Comparison of ENCODE assay signal across 32 mouse cellular contexts in the genomic region with DNA sequence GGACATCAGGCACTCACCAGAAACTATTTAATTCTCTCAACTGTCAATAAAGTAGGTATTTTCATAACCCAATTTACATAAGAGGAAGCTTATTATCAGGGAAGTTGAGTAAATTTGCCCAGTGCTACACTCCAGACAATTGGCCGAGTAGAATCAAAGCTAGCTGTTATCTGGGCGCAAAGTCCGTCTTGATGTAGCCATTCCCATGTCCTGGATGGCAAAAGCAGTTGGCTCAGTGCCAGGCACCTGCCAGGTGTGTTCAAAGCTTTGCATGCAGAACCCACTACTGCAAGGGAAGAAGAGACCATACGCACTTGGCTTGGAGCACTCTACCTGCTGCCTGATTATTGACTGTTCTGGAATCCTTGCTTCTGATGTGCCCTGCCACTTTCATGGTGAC. TPM values are rescaled to one million over a fixed set of nuclear protein-coding genes. Genes with fewer than 3 reads are reported as not detected.
DNase-seq lines count a peak whose midpoint lies in the region; ATAC-seq and TF ChIP-seq lines count a peak whose summit lies in the region.
"Had no signal": no experiment of that assay in that cellular context is flagged by ENCODE, and none has a peak within 500 bp of the region (broad histone marks: within the 10 kb centered on the region; RNA-seq: fewer than 3 reads in every experiment).

No protein-coding gene starts in this region.

- no peaks in the 10 kb centered on the region for H3K79me2 ChIP-seq in liver, adult 2 months (ENCODE audit: control insufficient read depth, insufficient read depth, low read length)

- H3K9me3 ChIP-seq in liver, embryonic 11.5 days (ENCODE audit: control insufficient read depth, low read length): no peaks in the 10 kb centered on the region
- no peaks in the 10 kb centered on the region for H3K9me3 ChIP-seq in intestine, embryonic 16.5 days (ENCODE audit: control insufficient read depth, low read length)
- no peaks in the 10 kb centered on the region for H3K9me3 ChIP-seq in liver, postnatal 0 days (ENCODE audit: low read length)
- H3K9me3 ChIP-seq in stomach, postnatal 0 days (ENCODE audit: control insufficient read depth, low read length): no peaks in the 10 kb centered on the region
- H3K9me3 ChIP-seq in hindbrain, embryonic 14.5 days (ENCODE audit: control insufficient read depth, low read length): no peaks in the 10 kb centered on the region
- H3K9me3 ChIP-seq in kidney, embryonic 15.5 days (replicated peaks): no peaks in the 10 kb centered on the region
- H3K9me3 ChIP-seq: embryonic facial prominence, embryonic 13.5 days; forebrain, embryonic 10.5 days; forebrain, embryonic 15.5 days; hindbrain, embryonic 10.5 days; limb, embryonic 12.5 days; megakaryocyte, embryonic 14.5 days; midbrain, embryonic 12.5 days; neural tube, embryonic 12.5 days had no signal

- no peak for TF ChIP-seq EP300 in liver, postnatal 0 days (IDR thresholded peaks at IDR 0.05; ENCODE audit: low read depth)
- no peak for TF ChIP-seq EP300 in stomach, postnatal 0 days (optimal IDR thresholded peaks at IDR 0.05)

- 24% methylated on average over 4 of the region's 4 CpGs for WGBS in liver, adult 2 months
- 76% methylated on average over 4 of the region's 4 CpGs for WGBS in liver, embryonic 11.5 days
- 61% methylated on average over 4 of the region's 4 CpGs for WGBS in intestine, embryonic 16.5 days
- 66% methylated on average over 4 of the region's 4 CpGs for WGBS in liver, postnatal 0 days (ENCODE audit: insufficient replicate concordance)
- 62% methylated on average over 4 of the region's 4 CpGs for WGBS in stomach, postnatal 0 days
- WGBS in hindbrain, embryonic 14.5 days: 88% methylated on average over 4 of the region's 4 CpGs
- WGBS in kidney, embryonic 15.5 days: 89% methylated on average over 4 of the region's 4 CpGs

- no peak for TF ChIP-seq CTCF in liver, adult 2 months (IDR thresholded peaks at IDR 0.05; ENCODE audit: low read depth, low read length)
- no peak for TF ChIP-seq CTCF in liver, postnatal 0 days (IDR thresholded peaks at IDR 0.05; ENCODE audit: low read depth)
- TF ChIP-seq CTCF in stomach, postnatal 0 days (IDR thresholded peaks at IDR 0.05; ENCODE audit: low read depth): no peak

- H3K4me2 ChIP-seq in liver, embryonic 11.5 days: no peak overlapping the region
- no peak overlapping the region for H3K4me2 ChIP-seq in intestine, embryonic 16.5 days (ENCODE audit: low read depth, low read length)
- H3K4me2 ChIP-seq in liver, postnatal 0 days (ENCODE audit: low read depth, low read length): no peak overlapping the region
- no peak overlapping the region for H3K4me2 ChIP-seq in stomach, postnatal 0 days (replicated peaks; ENCODE audit: low read depth)
- H3K4me2 ChIP-seq in hindbrain, embryonic 14.5 days (replicated peaks): no peak overlapping the region
- no peak overlapping the region for H3K4me2 ChIP-seq in kidney, embryonic 15.5 days
- H3K4me2 ChIP-seq: embryonic facial prominence, embryonic 13.5 days; forebrain, embryonic 15.5 days; limb, embryonic 12.5 days; midbrain, embryonic 12.5 days; neural tube, embryonic 12.5 days had no signal

- peaks cover 15% of the 10 kb centered on the region for H3K36me3 ChIP-seq in liver, adult 2 months (ENCODE audit: control insufficient read depth, insufficient read depth, low read length)
- H3K36me3 ChIP-seq in liver, embryonic 11.5 days (ENCODE audit: control insufficient read depth, insufficient read depth, low read length): peaks cover 18% of the 10 kb centered on the region
- no peaks in the 10 kb centered on the region for H3K36me3 ChIP-seq in intestine, embryonic 16.5 days (ENCODE audit: control insufficient read depth, insufficient read depth, low read length)
- peaks cover 21% of the 10 kb centered on the region for H3K36me3 ChIP-seq in liver, postnatal 0 days (replicated peaks; ENCODE audit: insufficient read depth, low read length)
- peaks cover 12% of the 10 kb centered on the region for H3K36me3 ChIP-seq in stomach, postnatal 0 days (ENCODE audit: control insufficient read depth, insufficient read depth, low read length)
- peaks cover 28% of the 10 kb centered on the region for H3K36me3 ChIP-seq in hindbrain, embryonic 14.5 days (replicated peaks; ENCODE audit: control insufficient read depth, insufficient read depth)
- H3K36me3 ChIP-seq in kidney, embryonic 15.5 days: peaks cover 35% of the 10 kb centered on the region

- H3K9ac ChIP-seq in liver, adult 2 months (ENCODE audit: low read depth, low read length): no peak overlapping the region
- no peak overlapping the region for H3K9ac ChIP-seq in liver, embryonic 11.5 days (ENCODE audit: low read depth, low read length)
- H3K9ac ChIP-seq in intestine, embryonic 16.5 days (ENCODE audit: low read depth, low read length): no peak overlapping the region
- no peak overlapping the region for H3K9ac ChIP-seq in liver, postnatal 0 days (replicated peaks)
- no peak overlapping the region for H3K9ac ChIP-seq in stomach, postnatal 0 days (ENCODE audit: low read length)
- H3K9ac ChIP-seq in hindbrain, embryonic 14.5 days: no peak overlapping the region
- no peak overlapping the region for H3K9ac ChIP-seq in kidney, embryonic 15.5 days
- H3K9ac ChIP-seq: embryonic facial prominence, embryonic 13.5 days; forebrain, embryonic 15.5 days; limb, embryonic 12.5 days; liver, embryonic 14.5 days; midbrain, embryonic 12.5 days; neural tube, embryonic 12.5 days had no signal

- no peak overlapping the region for H3K27ac ChIP-seq in liver, adult 2 months (replicated peaks; ENCODE audit: insufficient read depth, low read depth, low read length)
- no peak overlapping the region for H3K27ac ChIP-seq in liver, embryonic 11.5 days (ENCODE audit: low read depth, low read length)
- peak overlapping the region; percentile 30 for H3K27ac ChIP-seq in intestine, embryonic 16.5 days (ENCODE audit: low read length)
- no peak overlapping the region for H3K27ac ChIP-seq in liver, postnatal 0 days (ENCODE audit: low read depth)
- no peak overlapping the region for H3K27ac ChIP-seq in stomach, postnatal 0 days (replicated peaks)
- H3K27ac ChIP-seq in hindbrain, embryonic 14.5 days: no peak overlapping the region
- no peak overlapping the region for H3K27ac ChIP-seq in kidney, embryonic 15.5 days
- H3K27ac ChIP-seq: embryonic facial prominence, embryonic 13.5 days; forebrain, embryonic 10.5 days; forebrain, embryonic 15.5 days; hindbrain, embryonic 10.5 days; kidney, postnatal 0 days; limb, embryonic 12.5 days; liver, embryonic 14.5 days; midbrain, embryonic 12.5 days; neural tube, embryonic 12.5 days had no signal

- ATAC-seq in liver, embryonic 11.5 days (replicated peaks; ENCODE audit: low FRiP score): no peak
- peak; percentile 96 for ATAC-seq in intestine, embryonic 16.5 days
- peak; percentile 68; the same call in 1 of the 2 replicates for ATAC-seq in liver, postnatal 0 days
- peak; percentile 92 for ATAC-seq in stomach, postnatal 0 days (ENCODE audit: low FRiP score, low TSS enrichment)
- ATAC-seq in hindbrain, embryonic 14.5 days (ENCODE audit: low FRiP score): no peak
- no peak for ATAC-seq in kidney, embryonic 15.5 days (replicated peaks; ENCODE audit: low FRiP score)
- ATAC-seq: CD4-positive, CD25-positive, alpha-beta regulatory T cell, adult 4 months; forebrain, embryonic 15.5 days; hindbrain, embryonic 16.5 days had no signal

- H3K27me3 ChIP-seq in liver, adult 2 months (ENCODE audit: control insufficient read depth, insufficient read depth, low read length): no peaks in the 10 kb centered on the region
- no peaks in the 10 kb centered on the region for H3K27me3 ChIP-seq in liver, embryonic 11.5 days (replicated peaks; ENCODE audit: control insufficient read depth, insufficient read depth, low read length)
- no peaks in the 10 kb centered on the region for H3K27me3 ChIP-seq in intestine, embryonic 16.5 days (replicated peaks; ENCODE audit: control insufficient read depth, insufficient read depth, low read length)
- no peaks in the 10 kb centered on the region for H3K27me3 ChIP-seq in liver, postnatal 0 days (ENCODE audit: insufficient read depth, low read length)
- H3K27me3 ChIP-seq in stomach, postnatal 0 days (ENCODE audit: control insufficient read depth, insufficient read depth, low read length): no peaks in the 10 kb centered on the region
- no peaks in the 10 kb centered on the region for H3K27me3 ChIP-seq in hindbrain, embryonic 14.5 days (ENCODE audit: control insufficient read depth, insufficient read depth, low read length)
- H3K27me3 ChIP-seq in kidney, embryonic 15.5 days: no peaks in the 10 kb centered on the region
- H3K27me3 ChIP-seq: embryonic facial prominence, embryonic 13.5 days; forebrain, embryonic 15.5 days; limb, embryonic 12.5 days; megakaryocyte, embryonic 14.5 days; midbrain, embryonic 12.5 days; neural tube, embryonic 12.5 days had no signal

- no peak overlapping the region for H3K4me3 ChIP-seq in liver, adult 2 months (ENCODE audit: insufficient read depth, low read depth, low read length)
- H3K4me3 ChIP-seq in liver, embryonic 11.5 days (ENCODE audit: low read depth, low read length): no peak overlapping the region
- H3K4me3 ChIP-seq in intestine, embryonic 16.5 days (ENCODE audit: low read length): no peak overlapping the region
- no peak overlapping the region for H3K4me3 ChIP-seq in liver, postnatal 0 days (ENCODE audit: low read depth, low read length)
- no peak overlapping the region for H3K4me3 ChIP-seq in stomach, postnatal 0 days (ENCODE audit: low read depth, low read length)
- H3K4me3 ChIP-seq in hindbrain, embryonic 14.5 days (replicated peaks; ENCODE audit: low read length): no peak overlapping the region
- H3K4me3 ChIP-seq in kidney, embryonic 15.5 days (replicated peaks): no peak overlapping the region
- H3K4me3 ChIP-seq: embryonic facial prominence, embryonic 13.5 days; forebrain, embryonic 10.5 days; forebrain, embryonic 15.5 days; hindbrain, embryonic 10.5 days; limb, embryonic 12.5 days; megakaryocyte, embryonic 14.5 days; midbrain, embryonic 12.5 days; myocyte; neural tube, embryonic 12.5 days had no signal

- DNase-seq in liver, adult 2 months (ENCODE audit: extremely low read depth, low read depth, low spot score): peak; percentile 51
- no peak for DNase-seq in liver, embryonic 11.5 days (ENCODE audit: low spot score)
- peak; percentile 73 for DNase-seq in liver, postnatal 0 days
- peak; percentile 94 for DNase-seq in stomach, postnatal 0 days (ENCODE audit: low spot score)
- DNase-seq in hindbrain, embryonic 14.5 days (ENCODE audit: low spot score): no peak
- DNase-seq: adrenal gland, postnatal 25 days; cerebellum, adult 11-12 months; cerebellum, adult 9-11 months; embryo, embryonic 11 days; heart, postnatal 14 days; kidney, adult 18-20 months; layer of hippocampus, adult 9-11 months; lung, postnatal 4 days had no signal

- H3K4me1 ChIP-seq in liver, adult 2 months (ENCODE audit: control insufficient read depth, insufficient read depth, low read length): no peaks in the 10 kb centered on the region
- H3K4me1 ChIP-seq in liver, embryonic 11.5 days (replicated peaks; ENCODE audit: control insufficient read depth, insufficient read depth, low read length): no peaks in the 10 kb centered on the region; the same call in 1 of the 2 replicates
- H3K4me1 ChIP-seq in intestine, embryonic 16.5 days (ENCODE audit: control insufficient read depth, insufficient read depth, low read length): peaks cover 8% of the 10 kb centered on the region
- H3K4me1 ChIP-seq in liver, postnatal 0 days (ENCODE audit: insufficient read depth): no peaks in the 10 kb centered on the region
- H3K4me1 ChIP-seq in stomach, postnatal 0 days (replicated peaks; ENCODE audit: control insufficient read depth, insufficient read depth): no peaks in the 10 kb centered on the region
- no peaks in the 10 kb centered on the region for H3K4me1 ChIP-seq in hindbrain, embryonic 14.5 days (replicated peaks; ENCODE audit: control insufficient read depth, insufficient read depth, low read length)
- no peaks in the 10 kb centered on the region; the same call in 1 of the 2 replicates for H3K4me1 ChIP-seq in kidney, embryonic 15.5 days
- H3K4me1 ChIP-seq: limb, embryonic 12.5 days had no signal

- no peak for TF ChIP-seq POLR2A in liver, adult 2 months (IDR thresholded peaks at IDR 0.05; ENCODE audit: extremely low read depth, insufficient read depth, low read length)

RNA-seq across cellular contexts. Expression of a gene that starts 6.8 kb away (rescaled TPM):
- total RNA-seq in liver, adult 2 months (2014; rRNA removed): 0.40 and 0.74 TPM in 2 replicates
- polyA plus RNA-seq in liver, adult 2 months (2012; rRNA removed): 0.24 and 0.42 TPM in 2 replicates
- polyA plus RNA-seq in liver, embryonic 11.5 days (2014; fragmentation: Nextera tagmentation; extraction: Ambion mirVana): 177 and 180 TPM in 2 replicates
- 103 and 117 TPM in 2 replicates for polyA plus RNA-seq in intestine, embryonic 16.5 days (2015; fragmentation: Nextera tagmentation; extraction: Ambion mirVana)
- polyA plus RNA-seq in liver, postnatal 0 days (2015; fragmentation: Nextera tagmentation; extraction: Ambion mirVana): 35.9 and 43.4 TPM in 2 replicates
- 20.5 and 26.9 TPM in 2 replicates for polyA plus RNA-seq in stomach, postnatal 0 days (2015; fragmentation: Nextera tagmentation; extraction: Ambion mirVana)
- polyA plus RNA-seq in hindbrain, embryonic 14.5 days (2014; fragmentation: Nextera tagmentation; extraction: Ambion mirVana): 14.6 and 17.4 TPM in 2 replicates
- 147 and 150 TPM in 2 replicates for polyA plus RNA-seq in kidney, embryonic 15.5 days (2015; fragmentation: Nextera tagmentation; extraction: Ambion mirVana)

RNA-seq across cellular contexts. Expression of a gene that starts 19.6 kb away (rescaled TPM):
- total RNA-seq in liver, adult 2 months (2014; rRNA removed): 13.9 and 14.6 TPM in 2 replicates
- polyA plus RNA-seq in liver, adult 2 months (2012; rRNA removed): 30.0 and 32.7 TPM in 2 replicates
- 90.1 and 95.4 TPM in 2 replicates for polyA plus RNA-seq in liver, embryonic 11.5 days (2014; fragmentation: Nextera tagmentation; extraction: Ambion mirVana)
- 117 and 122 TPM in 2 replicates for polyA plus RNA-seq in intestine, embryonic 16.5 days (2015; fragmentation: Nextera tagmentation; extraction: Ambion mirVana)
- 30.5 and 33.1 TPM in 2 replicates for polyA plus RNA-seq in liver, postnatal 0 days (2015; fragmentation: Nextera tagmentation; extraction: Ambion mirVana)
- 66.0 and 68.0 TPM in 2 replicates for polyA plus RNA-seq in stomach, postnatal 0 days (2015; fragmentation: Nextera tagmentation; extraction: Ambion mirVana)
- polyA plus RNA-seq in hindbrain, embryonic 14.5 days (2014; fragmentation: Nextera tagmentation; extraction: Ambion mirVana): 159 and 166 TPM in 2 replicates
- 112 and 118 TPM in 2 replicates for polyA plus RNA-seq in kidney, embryonic 15.5 days (2015; fragmentation: Nextera tagmentation; extraction: Ambion mirVana)

RNA-seq across cellular contexts. Expression of a gene that starts 19.7 kb away (rescaled TPM):
- 0.83 and 1.4 TPM in 2 replicates for total RNA-seq in liver, adult 2 months (2014; rRNA removed)
- 0.23 and 0.51 TPM in 2 replicates for polyA plus RNA-seq in liver, adult 2 months (2012; rRNA removed)
- 27.8 and 28.9 TPM in 2 replicates for polyA plus RNA-seq in liver, embryonic 11.5 days (2014; fragmentation: Nextera tagmentation; extraction: Ambion mirVana)
- polyA plus RNA-seq in intestine, embryonic 16.5 days (2015; fragmentation: Nextera tagmentation; extraction: Ambion mirVana): 9.1 and 10.8 TPM in 2 replicates
- polyA plus RNA-seq in liver, postnatal 0 days (2015; fragmentation: Nextera tagmentation; extraction: Ambion mirVana): 4.5 and 6.5 TPM in 2 replicates
- polyA plus RNA-seq in stomach, postnatal 0 days (2015; fragmentation: Nextera tagmentation; extraction: Ambion mirVana): 4.5 and 5.2 TPM in 2 replicates
- polyA plus RNA-seq in hindbrain, embryonic 14.5 days (2014; fragmentation: Nextera tagmentation; extraction: Ambion mirVana): 5.1 and 5.3 TPM in 2 replicates
- 18.5 and 20.5 TPM in 2 replicates for polyA plus RNA-seq in kidney, embryonic 15.5 days (2015; fragmentation: Nextera tagmentation; extraction: Ambion mirVana)

RNA-seq across cellular contexts. Expression of a gene that starts 33.5 kb away (rescaled TPM):
- total RNA-seq in liver, adult 2 months (2014; rRNA removed): not detected in 2 replicates
- 0.04 and 0.10 TPM in 2 replicates for polyA plus RNA-seq in liver, adult 2 months (2012; rRNA removed)
- not detected in 2 replicates for polyA plus RNA-seq in liver, embryonic 11.5 days (2014; fragmentation: Nextera tagmentation; extraction: Ambion mirVana)
- polyA plus RNA-seq in intestine, embryonic 16.5 days (2015; fragmentation: Nextera tagmentation; extraction: Ambion mirVana): 8.5 and 9.4 TPM in 2 replicates
- polyA plus RNA-seq in liver, postnatal 0 days (2015; fragmentation: Nextera tagmentation; extraction: Ambion mirVana): not detected in 2 replicates
- 33.5 and 37.3 TPM in 2 replicates for polyA plus RNA-seq in stomach, postnatal 0 days (2015; fragmentation: Nextera tagmentation; extraction: Ambion mirVana)
- polyA plus RNA-seq in hindbrain, embryonic 14.5 days (2014; fragmentation: Nextera tagmentation; extraction: Ambion mirVana): 0.93 and 1.0 TPM in 2 replicates
- 0.89 TPM in 1 of 2 replicates, not detected in the other for polyA plus RNA-seq in kidney, embryonic 15.5 days (2015; fragmentation: Nextera tagmentation; extraction: Ambion mirVana)
- total RNA-seq: gastrocnemius, adult 8-10 months; gastrocnemius, postnatal 4 days; heart, adult 8-10 months; heart, postnatal 14 days had no signal
- polyA plus RNA-seq: embryonic facial prominence, embryonic 13.5 days; forebrain, embryonic 10.5 days; heart, embryonic 14.5 days; liver, embryonic 14.5 days; myocyte had no signal

RNA-seq across cellular contexts. Expression of a gene that starts 50.8 kb away (rescaled TPM):
- total RNA-seq in liver, adult 2 months (2014; rRNA removed): 72.3 and 84.0 TPM in 2 replicates
- polyA plus RNA-seq in liver, adult 2 months (2012; rRNA removed): 379 and 468 TPM in 2 replicates
- polyA plus RNA-seq in liver, embryonic 11.5 days (2014; fragmentation: Nextera tagmentation; extraction: Ambion mirVana): 811 and 834 TPM in 2 replicates
- 981 and 993 TPM in 2 replicates for polyA plus RNA-seq in intestine, embryonic 16.5 days (2015; fragmentation: Nextera tagmentation; extraction: Ambion mirVana)
- 554 and 564 TPM in 2 replicates for polyA plus RNA-seq in liver, postnatal 0 days (2015; fragmentation: Nextera tagmentation; extraction: Ambion mirVana)
- polyA plus RNA-seq in stomach, postnatal 0 days (2015; fragmentation: Nextera tagmentation; extraction: Ambion mirVana): 582 and 605 TPM in 2 replicates
- 681 and 682 TPM in 2 replicates for polyA plus RNA-seq in hindbrain, embryonic 14.5 days (2014; fragmentation: Nextera tagmentation; extraction: Ambion mirVana)
- 703 and 789 TPM in 2 replicates for polyA plus RNA-seq in kidney, embryonic 15.5 days (2015; fragmentation: Nextera tagmentation; extraction: Ambion mirVana)

Comparison
In these comparisons a context has a peak if more than half of its experiments do, and no peak if none do; other contexts are left out.
1. DNase-seq: peak in liver, adult 2 months (single experiment), liver, postnatal 0 days (single experiment) and stomach, postnatal 0 days (single experiment); none in liver, embryonic 11.5 days (single experiment) and hindbrain, embryonic 14.5 days (single experiment).
2. ATAC-seq: peak in intestine, embryonic 16.5 days (single experiment), liver, postnatal 0 days (single experiment) and stomach, postnatal 0 days (single experiment); none in liver, embryonic 11.5 days (single experiment), hindbrain, embryonic 14.5 days (single experiment) and kidney, embryonic 15.5 days (single experiment).
3. RNA of a gene that starts 6.8 kb away (polyA plus RNA-seq): 177 to 180 TPM in liver, embryonic 11.5 days, 147 to 150 TPM in kidney, embryonic 15.5 days, 103 to 117 TPM in intestine, embryonic 16.5 days, 35.9 to 43.4 TPM in liver, postnatal 0 days, 20.5 to 26.9 TPM in stomach, postnatal 0 days and 14.6 to 17.4 TPM in hindbrain, embryonic 14.5 days; 0.24 to 0.42 TPM in liver, adult 2 months; every median in the first group is over 10 times any median in the second.